ENCODE assay signal across 20 mouse cellular contexts in the genomic region with DNA sequence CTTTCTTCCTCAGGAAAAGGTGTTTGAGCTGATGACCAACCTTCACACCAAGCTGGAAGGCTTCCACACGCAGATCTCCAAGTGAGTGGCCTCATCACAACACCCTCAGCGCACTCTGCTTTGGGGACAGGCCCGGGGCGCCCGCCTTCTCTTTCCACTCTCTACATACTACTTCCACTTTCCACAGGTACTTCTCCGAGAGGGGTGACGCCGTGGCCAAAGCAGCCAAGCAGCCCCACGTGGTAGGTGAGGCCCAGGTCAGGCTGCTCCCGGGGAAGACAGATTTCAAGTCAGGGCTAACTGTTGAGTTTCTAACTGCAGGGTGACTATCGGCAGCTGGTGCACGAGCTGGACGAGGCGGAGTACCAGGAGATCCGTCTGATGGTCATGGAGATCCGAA. TPM values are rescaled to one million over a fixed set of nuclear protein-coding genes. Genes with fewer than 3 reads are reported as not detected.
"Had no signal": no experiment of that assay in that cellular context is flagged by ENCODE, and none has a peak within 500 bp of the region (broad histone marks: within the 10 kb centered on the region; RNA-seq: fewer than 3 reads in every experiment).

No protein-coding gene starts in this region.

- H3K27ac ChIP-seq: midbrain, embryonic 10.5 days; midbrain, embryonic 12.5 days; neural tube, embryonic 13.5 days; neural tube, embryonic 15.5 days had no signal

- ATAC-seq: midbrain, embryonic 16.5 days had no signal

- H3K9me3 ChIP-seq: midbrain, embryonic 10.5 days; midbrain, embryonic 12.5 days; neural tube, embryonic 13.5 days; neural tube, embryonic 15.5 days had no signal

- H3K9ac ChIP-seq: lung, embryonic 14.5 days; midbrain, embryonic 12.5 days; neural tube, embryonic 13.5 days; neural tube, embryonic 15.5 days had no signal

- DNase-seq: lung, adult 18-20 months; lung, embryonic 14.5 days; lung, postnatal 10 days; lung, postnatal 4 days; midbrain, embryonic 14.5 days; retina, postnatal 1 day; right cerebral cortex, adult 18-20 months; right cerebral cortex, postnatal 25 days; right cerebral cortex, postnatal 4 days; spleen, adult 18-20 months; thymus, adult 18-20 months; thymus, postnatal 14 days; thymus, postnatal 4 days had no signal

- H3K27me3 ChIP-seq: midbrain, embryonic 12.5 days; neural tube, embryonic 13.5 days; neural tube, embryonic 15.5 days had no signal

- H3K4me3 ChIP-seq: midbrain, embryonic 10.5 days; midbrain, embryonic 12.5 days; myocyte; neural tube, embryonic 13.5 days; neural tube, embryonic 15.5 days had no signal

- H3K4me2 ChIP-seq: lung, embryonic 14.5 days; midbrain, embryonic 12.5 days; neural tube, embryonic 13.5 days; neural tube, embryonic 15.5 days had no signal

RNA-seq across cellular contexts. Expression of a gene that starts 5.3 kb away (rescaled TPM):
- total RNA-seq: megakaryocyte-erythroid progenitor cell, adult 5-6 weeks had no signal
- polyA plus RNA-seq: midbrain, embryonic 12.5 days; midbrain, embryonic 14.5 days; midbrain, embryonic 16.5 days had no signal
